Mouse (Mus musculus): ENCODE data around the gene Oasl2. TPM values are rescaled to one million over a fixed set of nuclear protein-coding genes. Genes with fewer than 3 reads are reported as not detected.

Gene Oasl2
- total RNA-seq, 2 experiments from 2014 or later = 32.3 to 59.4 TPM

- ATAC-seq (ENCODE audit: poor library complexity, severe bottlenecking) = no peak
Observed at GRCm38 (mm10) chr5:114953326-114953725, 56.6 kb downstream of the Oasl2 start.

GRCm38 (mm10) chr5:114958069-114958468 lies 61.3 kb downstream of the Oasl2 start:
- ATAC-seq (ENCODE audit: poor library complexity, severe bottlenecking) = no peak

Other genes with a start within 250 kb of the Oasl2 start
- gene Trpv4, start 238.5 kb upstream of the Oasl2 start, total RNA-seq (2015) = 1.5 TPM in 2 replicates
- gene Trpv4, start 238.5 kb upstream of the Oasl2 start, total RNA-seq (2017) = 0.94 and 1.8 TPM in 2 replicates
- 268 and 269 TPM in 2 replicates for gene Gltp, start 206.0 kb upstream of the Oasl2 start, total RNA-seq (2015)
- 135 and 141 TPM in 2 replicates for gene Gltp, start 206.0 kb upstream of the Oasl2 start, total RNA-seq (2017)
- 2.6 and 3.0 TPM in 2 replicates for gene Tchp, start 189.2 kb upstream of the Oasl2 start, total RNA-seq (2015)
- gene Tchp, start 189.2 kb upstream of the Oasl2 start, total RNA-seq (2017) = 6.9 and 7.6 TPM in 2 replicates
- 169 and 170 TPM in 2 replicates for gene Ankrd13a, start 122.3 kb upstream of the Oasl2 start, total RNA-seq (2015)
- 204 and 225 TPM in 2 replicates for gene Ankrd13a, start 122.3 kb upstream of the Oasl2 start, total RNA-seq (2017)
- 93.8 and 97.0 TPM in 2 replicates for gene Git2, start 121.4 kb upstream of the Oasl2 start, total RNA-seq (2015)
- gene Git2, start 121.4 kb upstream of the Oasl2 start, total RNA-seq (2017) = 87.1 and 107 TPM in 2 replicates
- gene 1500011B03Rik, start 73.5 kb upstream of the Oasl2 start, total RNA-seq (2015) = 30.6 and 45.3 TPM in 2 replicates
- 19.1 and 24.0 TPM in 2 replicates for gene 1500011B03Rik, start 73.5 kb upstream of the Oasl2 start, total RNA-seq (2017)
- 0.16 and 0.30 TPM in 2 replicates for gene 4930519G04Rik, start 43.3 kb upstream of the Oasl2 start, total RNA-seq (2015)
- 0.24 and 0.84 TPM in 2 replicates for gene 4930519G04Rik, start 43.3 kb upstream of the Oasl2 start, total RNA-seq (2017)
- not detected in 2 replicates for gene Gm9936, start 38.3 kb upstream of the Oasl2 start, total RNA-seq (2015)
- not detected in 2 replicates for gene Gm9936, start 38.3 kb upstream of the Oasl2 start, total RNA-seq (2017)
- 4.3 and 9.3 TPM in 2 replicates for gene Oasl1, start 26.3 kb downstream of the Oasl2 start, total RNA-seq (2015)
- 1.3 and 2.4 TPM in 2 replicates for gene Oasl1, start 26.3 kb downstream of the Oasl2 start, total RNA-seq (2017)
- gene 2210016L21Rik, start 45.2 kb downstream of the Oasl2 start, total RNA-seq (2015) = 6.3 and 10.3 TPM in 2 replicates
- gene 2210016L21Rik, start 45.2 kb downstream of the Oasl2 start, total RNA-seq (2017) = 7.3 and 8.1 TPM in 2 replicates
- gene Hnf1a, start 74.2 kb downstream of the Oasl2 start, total RNA-seq (2015) = not detected in 2 replicates
- gene Hnf1a, start 74.2 kb downstream of the Oasl2 start, total RNA-seq (2017) = not detected in 2 replicates
- 33.1 and 33.6 TPM in 2 replicates for gene Sppl3, start 114.2 kb downstream of the Oasl2 start, total RNA-seq (2015)
- 22.8 and 24.6 TPM in 2 replicates for gene Sppl3, start 114.2 kb downstream of the Oasl2 start, total RNA-seq (2017)
- gene Gm10401, start 201.4 kb downstream of the Oasl2 start, total RNA-seq (2015) = not detected in 2 replicates
- gene Gm10401, start 201.4 kb downstream of the Oasl2 start, total RNA-seq (2017) = not detected in 2 replicates
- 13.5 and 15.2 TPM in 2 replicates for gene Acads, start 222.4 kb downstream of the Oasl2 start, total RNA-seq (2015)
- 13.0 and 17.4 TPM in 2 replicates for gene Acads, start 222.4 kb downstream of the Oasl2 start, total RNA-seq (2017)
- gene Unc119b, start 238.0 kb downstream of the Oasl2 start, total RNA-seq (2015) = 12.5 and 14.0 TPM in 2 replicates
- 13.3 and 19.9 TPM in 2 replicates for gene Unc119b, start 238.0 kb downstream of the Oasl2 start, total RNA-seq (2017)